Mouse (Mus musculus): ENCODE measurements around the gene Erich4. TPM values are rescaled to one million over a fixed set of nuclear protein-coding genes. Genes with fewer than 3 reads are reported as not detected.
"Not testable (repeated sequence)": the region's sequence is repeated elsewhere in the genome, so short reads cannot be mapped to it uniquely, and the experiment has no call there.

The Erich4 gene
- polyA plus RNA-seq, 1 experiment from 2014 or later, result 11.2 TPM

GRCm38 (mm10) chr7:25575870-25576269 lies 39.8 kb downstream of the Erich4 start:
- Histone ChIP-seq H3K9ac (ENCODE audit: low read depth, low read length) (no peak overlapping the region), H3K4me2 (ENCODE audit: low read length) (no peak overlapping the region), H3K9me3 (replicated peaks; ENCODE audit: low read length) (no peaks in the 10 kb centered on the region), H3K27ac (peak overlapping the region; percentile 68; the same call in 1 of the 2 replicates), H3K4me3 (replicated peaks; ENCODE audit: low read depth, low read length) (no peak overlapping the region), H3K4me1 (replicated peaks; ENCODE audit: insufficient read depth, low read length) (0 out of 2 replicates have a peak, but pooled peaks cover 5% of the 10 kb centered on the region), H3K27me3 (ENCODE audit: insufficient read depth, low read length) (no peaks in the 10 kb centered on the region), H3K36me3 (ENCODE audit: insufficient read depth, low read length) (no peaks in the 10 kb centered on the region)
- TF ChIP-seq CTCF (IDR thresholded peaks at IDR 0.05; ENCODE audit: low read depth), result no peak
- 16% methylated on average over 8 of the region's 8 CpGs for WGBS
- no peak for DNase-seq (ENCODE audit: low spot score)
- no peak for ATAC-seq (replicated peaks; ENCODE audit: low FRiP score, low read depth)

- no peaks in the 10 kb centered on the region for H3K27me3 ChIP-seq (ENCODE audit: insufficient read depth, low read length)
- no peaks in the 10 kb centered on the region for H3K9me3 ChIP-seq (replicated peaks; ENCODE audit: low read length)
- no peak overlapping the region for H3K9ac ChIP-seq (ENCODE audit: low read depth, low read length)
- DNase-seq (ENCODE audit: low spot score), result no peak
- H3K4me3 ChIP-seq (replicated peaks; ENCODE audit: low read depth, low read length), result no peak overlapping the region
- peak; percentile 57; the same call in 1 of the 2 replicates for ATAC-seq (replicated peaks; ENCODE audit: low FRiP score, low read depth)
- 60% methylated on average over 5 of the region's 5 CpGs for WGBS
- H3K27ac ChIP-seq, result peak overlapping the region; percentile 68; the same call in 1 of the 2 replicates
- H3K36me3 ChIP-seq (ENCODE audit: insufficient read depth, low read length), result no peaks in the 10 kb centered on the region
- 0 out of 2 replicates have a peak, but pooled peaks cover 5% of the 10 kb centered on the region for H3K4me1 ChIP-seq (replicated peaks; ENCODE audit: insufficient read depth, low read length)
- no peak overlapping the region for H3K4me2 ChIP-seq (ENCODE audit: low read length)
- TF ChIP-seq CTCF (IDR thresholded peaks at IDR 0.05; ENCODE audit: low read depth), result no peak
Measured at GRCm38 (mm10) chr7:25575105-25575504, 40.6 kb downstream of the Erich4 start.

DNA sequence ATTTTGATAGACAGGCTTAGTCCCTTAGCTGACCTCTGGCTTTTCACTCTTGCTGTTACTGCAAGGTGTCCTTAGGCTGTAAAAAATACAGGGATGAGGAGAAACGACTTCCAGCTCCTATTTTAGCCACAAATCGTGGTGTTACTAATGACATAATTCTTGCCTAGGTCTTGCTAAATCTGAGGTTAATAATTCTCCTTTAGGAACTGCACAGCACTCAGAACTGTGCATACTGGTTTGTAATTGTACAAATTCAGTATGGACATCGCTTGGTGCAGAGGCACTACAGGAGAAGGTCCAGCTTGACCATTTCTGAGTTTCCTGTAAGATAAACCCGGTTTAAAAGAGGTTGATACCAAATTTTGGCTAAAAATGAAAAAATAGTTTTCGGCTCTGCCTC lies 41.9 kb downstream of the Erich4 start:
- not testable (repeated sequence) for H3K4me1 ChIP-seq (replicated peaks; ENCODE audit: insufficient read depth, low read length); H3K9ac ChIP-seq (ENCODE audit: low read depth, low read length); H3K9me3 ChIP-seq (replicated peaks; ENCODE audit: low read length); H3K27me3 ChIP-seq (ENCODE audit: insufficient read depth, low read length); DNase-seq (ENCODE audit: low spot score); ATAC-seq (replicated peaks; ENCODE audit: low FRiP score, low read depth); H3K36me3 ChIP-seq (ENCODE audit: insufficient read depth, low read length); H3K4me2 ChIP-seq (ENCODE audit: low read length); H3K4me3 ChIP-seq (replicated peaks; ENCODE audit: low read depth, low read length)
- H3K27ac ChIP-seq, result 0 out of 2 replicates have a peak overlapping the region, but pooled peaks have one; percentile 8
- 63% methylated on average over 5 of the region's 5 CpGs for WGBS

DNA sequence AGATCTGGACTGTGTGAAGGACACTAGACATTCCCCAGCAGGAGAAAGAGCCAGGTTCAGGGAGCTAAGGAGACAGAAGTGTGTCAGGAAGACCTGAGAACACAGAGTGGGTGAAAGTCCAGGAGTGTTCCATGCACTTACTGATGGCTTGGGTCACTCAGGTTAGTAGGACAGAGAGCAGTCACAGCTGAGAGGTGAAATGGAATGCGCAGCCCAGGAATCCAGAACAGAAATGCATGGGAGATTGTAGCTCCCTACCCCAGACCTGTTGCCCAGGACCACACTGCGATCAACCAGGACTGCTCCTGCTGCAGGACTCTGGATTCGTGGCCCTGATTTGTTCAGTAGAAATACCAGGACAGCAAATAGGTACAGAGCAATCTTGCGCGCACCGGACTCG lies 47.0 kb downstream of the Erich4 start:
- Histone ChIP-seq H3K4me1 (replicated peaks; ENCODE audit: insufficient read depth, low read length) (no peaks in the 10 kb centered on the region), H3K27ac (no peak overlapping the region), H3K4me2 (ENCODE audit: low read length) (no peak overlapping the region), H3K27me3 (ENCODE audit: insufficient read depth, low read length) (no peaks in the 10 kb centered on the region), H3K9ac (ENCODE audit: low read depth, low read length) (no peak overlapping the region), H3K4me3 (replicated peaks; ENCODE audit: low read depth, low read length) (no peak overlapping the region), H3K36me3 (ENCODE audit: insufficient read depth, low read length) (no peaks in the 10 kb centered on the region), H3K9me3 (replicated peaks; ENCODE audit: low read length) (no peaks in the 10 kb centered on the region)
- DNase-seq (ENCODE audit: low spot score) (no peak), ATAC-seq (replicated peaks; ENCODE audit: low FRiP score, low read depth) (0 out of 2 replicates have a peak, but pooled peaks have one; percentile 33)
- WGBS, result 94% methylated on average over 7 of the region's 7 CpGs
- TF ChIP-seq CTCF (IDR thresholded peaks at IDR 0.05; ENCODE audit: low read depth), result no peak

Other genes with a start within 250 kb of the Erich4 start
- not detected in 2 replicates for gene Cnfn, start 246.2 kb downstream of the Erich4 start, polyA plus RNA-seq (2015; fragmentation: Nextera tagmentation; extraction: Ambion mirVana)
- gene Lipe, start 217.2 kb downstream of the Erich4 start, polyA plus RNA-seq (2015; fragmentation: Nextera tagmentation; extraction: Ambion mirVana), result 6.4 and 6.5 TPM in 2 replicates
- 0.43 and 0.47 TPM in 2 replicates for gene Cxcl17, start 203.0 kb downstream of the Erich4 start, polyA plus RNA-seq (2015; fragmentation: Nextera tagmentation; extraction: Ambion mirVana)
- gene Ceacam1, start 138.3 kb downstream of the Erich4 start, polyA plus RNA-seq (2015; fragmentation: Nextera tagmentation; extraction: Ambion mirVana), result 4.7 and 6.3 TPM in 2 replicates
- 0.07 TPM in 1 of 2 replicates, not detected in the other for gene Ceacam2, start 76.0 kb downstream of the Erich4 start, polyA plus RNA-seq (2015; fragmentation: Nextera tagmentation; extraction: Ambion mirVana)
- gene Dmac2, start 3.5 kb upstream of the Erich4 start, polyA plus RNA-seq (2015; fragmentation: Nextera tagmentation; extraction: Ambion mirVana), result 68.6 and 68.9 TPM in 2 replicates
- gene B3gnt8, start 10.8 kb upstream of the Erich4 start, polyA plus RNA-seq (2015; fragmentation: Nextera tagmentation; extraction: Ambion mirVana), result 9.3 and 11.4 TPM in 2 replicates
- 90.1 and 96.3 TPM in 2 replicates for gene Bckdha, start 43.1 kb upstream of the Erich4 start, polyA plus RNA-seq (2015; fragmentation: Nextera tagmentation; extraction: Ambion mirVana)
- 76.8 and 78.6 TPM in 2 replicates for gene Exosc5, start 43.3 kb upstream of the Erich4 start, polyA plus RNA-seq (2015; fragmentation: Nextera tagmentation; extraction: Ambion mirVana)
- gene Tmem91, start 59.3 kb upstream of the Erich4 start, polyA plus RNA-seq (2015; fragmentation: Nextera tagmentation; extraction: Ambion mirVana), result 1.0 and 1.1 TPM in 2 replicates
- 31.4 and 32.3 TPM in 2 replicates for gene B9d2, start 64.9 kb upstream of the Erich4 start, polyA plus RNA-seq (2015; fragmentation: Nextera tagmentation; extraction: Ambion mirVana)
- gene Tgfb1, start 71.1 kb upstream of the Erich4 start, polyA plus RNA-seq (2015; fragmentation: Nextera tagmentation; extraction: Ambion mirVana), result 3.2 and 3.6 TPM in 2 replicates
- 18.8 and 19.4 TPM in 2 replicates for gene Ccdc97, start 103.2 kb upstream of the Erich4 start, polyA plus RNA-seq (2015; fragmentation: Nextera tagmentation; extraction: Ambion mirVana)
- gene Hnrnpul1, start 138.9 kb upstream of the Erich4 start, polyA plus RNA-seq (2015; fragmentation: Nextera tagmentation; extraction: Ambion mirVana), result 50.0 and 56.0 TPM in 2 replicates
- 95.7 and 110 TPM in 2 replicates for gene Axl, start 172.8 kb upstream of the Erich4 start, polyA plus RNA-seq (2015; fragmentation: Nextera tagmentation; extraction: Ambion mirVana)
- gene Cyp2s1, start 201.0 kb upstream of the Erich4 start, polyA plus RNA-seq (2015; fragmentation: Nextera tagmentation; extraction: Ambion mirVana), result 25.4 and 26.7 TPM in 2 replicates

Data from kidney, postnatal 0 days (tissue).